Mouse (Mus musculus): ENCODE data around the gene Tifab.
A peak's percentile ranks its signal among the peaks of the same experiment; 100 is the strongest.

Gene Tifab

DNA sequence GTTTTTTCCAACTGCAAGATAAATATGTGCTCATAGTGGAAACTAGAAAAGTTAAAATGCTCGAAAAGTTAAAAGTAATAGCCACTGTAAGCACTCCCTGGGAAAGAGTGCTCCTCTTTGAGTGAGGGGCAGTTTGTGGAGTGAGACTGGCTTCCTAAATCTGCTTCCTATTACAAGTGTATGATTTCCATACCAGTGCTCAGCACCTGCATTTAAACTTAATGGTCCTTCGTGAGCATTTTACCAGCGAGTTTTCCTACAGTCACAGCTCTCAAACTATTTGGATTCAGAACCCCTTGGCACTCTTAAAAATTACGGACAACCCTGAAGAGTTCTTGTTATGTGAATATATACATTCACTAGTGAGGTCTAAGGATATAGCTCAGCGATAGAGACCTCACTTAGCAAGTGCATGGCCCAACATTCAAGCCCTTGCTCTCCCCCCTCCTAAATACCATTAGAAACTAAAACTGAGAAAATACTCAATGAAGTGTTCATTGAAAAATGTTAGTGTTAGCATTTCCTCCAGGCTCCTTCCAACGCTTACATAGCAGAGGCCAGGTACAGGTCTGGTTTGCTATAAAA lies 39.4 kb downstream of the Tifab start:
- no peak for DNase-seq (ENCODE audit: low read depth, low spot score)

DNA sequence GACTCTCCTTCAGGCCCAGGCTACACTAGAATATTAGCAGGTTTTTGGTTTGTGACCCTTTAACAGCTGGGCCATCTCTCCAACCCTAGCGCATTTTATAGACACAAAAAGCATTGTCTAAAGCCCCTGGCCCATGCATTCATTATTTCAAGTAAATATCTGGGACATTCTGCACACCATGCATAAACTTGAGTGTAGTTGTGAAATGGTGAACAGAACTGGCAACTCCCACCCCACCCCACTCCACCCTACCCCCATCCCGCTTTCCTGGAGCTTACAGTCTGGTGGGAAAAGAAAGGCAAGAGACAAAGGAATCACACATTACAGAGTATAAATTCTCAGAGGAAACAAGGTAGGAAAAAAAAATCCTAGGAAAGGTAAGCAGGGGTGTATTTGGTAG lies 42.5 kb downstream of the Tifab start, which contains the start of gene H2afy:
H2afy (minus strand) TSS at position 162 of the 400 bp plus-strand sequence.
- DNase-seq (ENCODE audit: low read depth, low spot score): no peak

DNA sequence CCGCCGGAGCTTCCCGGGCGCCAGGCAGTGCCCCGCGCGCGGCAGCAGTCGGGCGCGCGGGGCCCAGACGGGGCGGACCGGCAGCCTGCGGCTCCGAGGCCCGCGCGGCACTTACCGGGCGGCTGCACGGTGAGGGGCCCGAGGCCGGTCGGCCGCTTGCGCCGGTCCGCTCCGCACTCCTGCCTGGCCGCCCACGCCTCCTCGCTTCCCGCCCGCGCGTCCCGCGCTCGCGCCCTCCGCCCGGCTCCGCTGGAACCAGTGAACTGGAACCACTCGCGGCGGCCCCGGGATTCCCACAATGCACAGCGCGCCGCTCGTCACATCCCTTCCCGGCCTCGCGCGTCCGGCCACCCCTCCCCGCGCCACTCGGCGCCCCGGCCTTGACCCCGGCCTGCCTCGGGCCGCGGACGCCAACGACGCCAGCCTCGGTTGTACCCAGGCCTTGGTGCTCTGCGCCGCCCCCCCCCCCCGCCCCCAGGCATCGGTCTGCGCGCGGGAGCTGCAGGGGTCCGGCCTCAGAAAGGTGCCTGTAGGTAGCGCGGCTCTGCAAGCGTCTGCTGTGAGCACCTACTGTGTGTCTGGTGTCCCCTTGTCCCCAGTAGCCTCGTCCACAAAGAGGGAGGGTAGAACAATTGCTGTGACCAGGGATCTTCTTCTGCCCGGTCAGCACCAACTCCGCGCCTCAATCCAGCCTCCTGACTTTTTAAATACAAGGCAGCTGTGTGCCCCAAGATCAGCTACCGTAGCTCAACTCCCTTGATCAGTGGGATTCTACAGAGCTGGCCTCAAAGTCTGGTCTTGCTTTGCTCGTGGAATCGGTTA lies 43.2 kb downstream of the Tifab start:
- DNase-seq (ENCODE audit: low read depth, low spot score): peak; percentile 75

DNA sequence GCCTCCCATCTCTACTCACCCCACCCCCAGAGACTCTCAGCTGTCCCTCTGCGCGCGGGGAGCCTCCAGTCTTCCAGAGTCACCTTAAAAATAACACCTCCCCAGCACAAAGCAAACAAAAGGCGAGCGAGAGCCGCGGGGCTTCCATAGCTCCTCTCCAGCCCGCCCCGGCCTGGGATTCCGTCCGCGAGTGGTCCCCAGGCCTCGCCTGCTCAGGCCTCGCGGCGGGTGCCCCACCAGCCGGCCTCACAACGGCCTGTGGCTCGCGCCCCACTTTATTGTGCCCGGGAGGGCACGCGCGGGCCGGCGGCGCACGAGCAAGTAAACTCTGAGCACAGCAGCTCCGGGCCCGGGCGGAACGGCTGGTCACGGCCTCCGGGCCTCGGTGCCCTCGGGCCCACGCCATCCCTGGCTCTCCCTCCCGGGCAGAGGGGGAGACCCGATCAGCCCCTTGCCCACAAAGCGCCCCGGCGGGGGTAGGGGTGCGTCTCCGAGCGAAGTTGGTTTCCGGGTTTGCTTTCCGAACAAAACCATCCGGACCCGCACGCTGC lies 44.0 kb downstream of the Tifab start:
- no peak for DNase-seq (ENCODE audit: low read depth, low spot score)

DNA sequence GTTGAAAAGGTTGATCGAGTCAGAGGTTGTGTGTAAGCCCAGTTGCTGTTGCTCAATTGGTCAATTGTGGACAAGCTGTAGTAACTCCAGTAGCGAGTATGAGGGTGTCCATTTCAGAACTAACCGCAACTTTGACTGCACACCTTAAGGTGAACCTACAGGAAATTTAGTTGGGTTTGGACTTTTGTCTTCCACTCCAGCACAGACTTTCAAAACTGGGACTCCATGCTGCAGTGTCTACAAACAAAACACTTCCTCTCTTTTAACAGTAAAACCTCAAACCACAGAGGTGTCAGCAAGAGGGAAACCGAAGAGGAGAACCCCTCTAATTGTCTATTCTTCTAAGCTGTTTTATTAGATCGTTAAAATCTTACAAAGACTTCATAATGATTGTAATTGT lies 44.7 kb downstream of the Tifab start:
- DNase-seq (ENCODE audit: low read depth, low spot score): no peak

DNA sequence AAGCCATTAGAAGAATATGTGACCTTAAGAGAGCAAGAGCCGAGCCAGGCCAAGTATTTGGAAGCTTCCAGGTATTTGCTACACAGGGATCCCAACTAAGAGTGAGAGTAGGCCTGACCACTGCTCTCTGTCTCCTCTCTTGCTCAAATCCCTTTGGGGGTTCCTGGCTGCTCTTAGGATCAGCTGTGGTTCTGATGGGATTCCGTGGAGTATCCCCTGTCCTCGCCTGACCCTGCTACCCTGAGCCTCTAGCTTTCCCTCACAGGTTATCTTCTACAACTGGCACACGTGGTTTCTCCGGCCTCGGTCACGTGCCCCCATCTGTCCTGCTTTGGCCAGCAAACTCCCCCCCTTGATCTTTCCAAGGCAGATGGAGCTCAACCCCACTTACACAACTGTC lies 45.7 kb downstream of the Tifab start:
- DNase-seq (ENCODE audit: low read depth, low spot score): no peak

DNA sequence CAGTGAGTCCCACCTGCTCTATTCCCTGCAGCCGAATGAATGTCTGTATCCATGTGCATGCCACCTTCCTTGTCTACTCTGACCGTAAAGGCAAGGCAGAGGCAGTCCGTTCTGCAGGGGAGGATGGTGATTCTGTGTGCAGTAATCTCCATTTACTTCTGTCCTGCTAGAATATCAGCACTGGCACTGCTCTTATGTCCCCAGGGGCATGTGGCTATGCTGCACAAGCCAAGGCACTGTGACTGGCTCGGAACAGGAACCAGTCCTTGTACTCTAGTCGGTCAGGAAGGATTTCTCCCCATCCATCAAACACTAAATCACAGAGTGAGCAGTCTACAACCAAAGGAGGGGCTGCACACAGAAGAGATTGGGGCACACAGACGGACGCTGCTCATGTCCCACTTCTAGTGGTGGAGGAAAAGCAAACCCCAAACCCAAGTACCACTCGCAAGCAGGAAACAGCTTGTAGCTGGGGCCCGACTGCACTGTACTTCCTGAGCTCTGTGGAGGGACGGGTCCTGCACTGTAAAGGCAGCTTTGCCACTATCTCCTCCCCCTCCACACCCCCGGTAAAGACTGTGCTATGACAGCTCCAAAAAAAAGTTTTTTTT lies 46.3 kb downstream of the Tifab start:
- no peak for DNase-seq (ENCODE audit: low read depth, low spot score)

DNA sequence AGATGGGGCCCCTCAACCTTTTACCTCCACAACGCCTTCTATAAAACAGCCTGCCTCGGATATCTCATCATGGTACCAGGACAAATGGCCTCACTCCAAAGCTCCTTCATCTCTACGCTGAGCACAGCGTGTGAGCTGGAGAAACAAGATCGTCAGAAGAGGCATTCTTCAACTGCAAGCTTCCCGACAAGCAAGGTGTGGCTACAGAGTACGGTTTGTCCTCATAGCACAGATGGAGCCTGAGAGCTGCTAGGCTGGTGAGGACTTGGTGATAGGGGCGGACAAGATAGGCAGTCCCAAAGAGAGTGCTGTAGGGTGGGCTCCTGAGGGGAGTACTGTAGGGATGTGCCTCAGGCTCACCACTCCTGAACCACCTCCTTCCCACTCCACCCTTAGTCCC lies 48.1 kb downstream of the Tifab start:
- DNase-seq (ENCODE audit: low read depth, low spot score): no peak

DNA sequence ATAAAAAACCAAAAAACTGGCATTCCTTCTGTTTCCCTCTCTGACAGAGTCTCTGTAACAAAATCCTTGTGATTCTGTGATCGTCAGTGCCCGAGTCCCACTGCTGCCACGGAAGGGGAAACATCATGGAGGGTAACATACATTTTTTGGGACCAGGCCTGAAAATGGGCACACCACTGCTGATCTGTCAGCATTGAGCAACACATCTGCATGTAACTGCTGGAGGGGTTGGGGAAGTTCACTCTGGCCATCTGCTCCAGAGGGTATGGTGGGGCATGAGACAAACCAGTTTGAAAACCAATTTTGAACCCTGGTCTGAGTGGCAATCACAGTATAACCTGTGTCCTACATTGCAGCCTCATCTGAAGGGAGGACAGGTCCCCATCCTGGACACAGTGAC lies 49.1 kb downstream of the Tifab start:
- no peak for DNase-seq (ENCODE audit: low read depth, low spot score)

DNA sequence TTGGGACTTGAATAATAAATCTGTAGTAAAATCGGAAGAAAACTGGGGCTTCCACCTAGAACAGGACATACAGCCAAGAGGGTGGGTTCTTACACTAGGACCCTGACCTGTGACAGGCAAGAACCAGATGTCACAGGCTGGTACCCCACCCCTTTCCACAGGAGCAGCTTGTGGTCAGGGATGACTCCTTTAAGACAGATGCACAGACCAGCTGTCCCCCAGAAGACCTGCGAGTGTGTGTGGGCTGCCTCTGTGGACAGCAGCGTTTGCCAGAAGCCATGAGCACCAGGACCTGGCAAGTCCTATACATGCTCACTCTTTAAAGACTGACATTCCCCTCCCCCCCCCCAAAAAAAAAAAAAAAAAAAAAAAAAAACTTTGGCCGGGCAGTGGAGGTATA lies 49.7 kb downstream of the Tifab start:
- no peak for DNase-seq (ENCODE audit: low read depth, low spot score)

DNA sequence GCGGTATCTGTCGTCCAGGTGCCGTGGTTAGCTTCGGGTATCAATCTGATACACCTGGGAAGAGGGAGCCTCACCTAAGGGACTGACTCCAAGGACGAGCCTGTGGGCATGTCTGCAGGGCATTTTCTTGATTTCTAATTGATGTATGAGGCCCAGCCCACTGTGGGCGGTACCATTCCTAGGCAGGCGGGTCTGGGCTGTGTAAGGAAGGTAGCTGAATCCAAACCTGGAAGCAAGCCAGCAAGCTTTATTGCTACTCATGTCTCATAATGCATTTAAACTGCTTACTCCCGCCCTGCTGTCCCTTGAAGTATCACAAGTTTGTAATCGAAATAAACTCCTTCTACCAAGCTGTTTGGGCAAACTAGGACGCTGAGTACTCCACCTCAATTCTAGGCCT lies 53.1 kb downstream of the Tifab start:
- no peak for DNase-seq (ENCODE audit: low read depth, low spot score)
